Mouse (Mus musculus): ENCODE results near the gene Thbs3. TPM values are rescaled to one million over a fixed set of nuclear protein-coding genes. Genes with fewer than 3 reads are reported as not detected.

Gene Thbs3
- polyA plus RNA-seq, 1 experiment = not detected

- Histone ChIP-seq H3K27ac (ENCODE audit: insufficient read depth, low read depth, low read length) (no peak overlapping the region), H3K4me1 (ENCODE audit: control insufficient read depth, insufficient read depth, low read length) (peaks cover 25% of the 10 kb centered on the region), H3K4me3 (ENCODE audit: insufficient read depth, low read depth, low read length) (no peak overlapping the region)
- 62% methylated on average over 8 of the region's 8 CpGs for WGBS
- TF ChIP-seq POLR2A (IDR thresholded peaks at IDR 0.05; ENCODE audit: insufficient read depth, low read depth, low read length) (no peak), CTCF (IDR thresholded peaks at IDR 0.05; ENCODE audit: insufficient read depth, low read depth, low read length) (no peak)
Observed at GRCm38 (mm10) chr3:89219546-89219945, 4.6 kb downstream of the Thbs3 start.

- Histone ChIP-seq H3K4me3 (ENCODE audit: insufficient read depth, low read depth, low read length) (no peak overlapping the region), H3K4me1 (ENCODE audit: control insufficient read depth, insufficient read depth, low read length) (peaks cover 32% of the 10 kb centered on the region), H3K27ac (ENCODE audit: insufficient read depth, low read depth, low read length) (no peak overlapping the region)
- no peak for TF ChIP-seq CTCF (IDR thresholded peaks at IDR 0.05; ENCODE audit: insufficient read depth, low read depth, low read length)
- TF ChIP-seq POLR2A (IDR thresholded peaks at IDR 0.05; ENCODE audit: insufficient read depth, low read depth, low read length) = no peak
- 70% methylated on average over 5 of the region's 5 CpGs for WGBS
Observed at GRCm38 (mm10) chr3:89221167-89221566, 6.2 kb downstream of the Thbs3 start.

- Histone ChIP-seq H3K4me1 (ENCODE audit: control insufficient read depth, insufficient read depth, low read length) (peaks cover 52% of the 10 kb centered on the region), H3K27ac (ENCODE audit: insufficient read depth, low read depth, low read length) (peak overlapping the region; percentile 92), H3K4me3 (ENCODE audit: insufficient read depth, low read depth, low read length) (peak overlapping the region; percentile 45)
- WGBS = 44% methylated on average over 11 of the region's 11 CpGs
- TF ChIP-seq CTCF (IDR thresholded peaks at IDR 0.05; ENCODE audit: insufficient read depth, low read depth, low read length) (no peak), POLR2A (IDR thresholded peaks at IDR 0.05; ENCODE audit: insufficient read depth, low read depth, low read length) (no peak)
Observed at GRCm38 (mm10) chr3:89224796-89225195, 9.8 kb downstream of the Thbs3 start.

- peak overlapping the region; percentile 92 for H3K27ac ChIP-seq (ENCODE audit: insufficient read depth, low read depth, low read length)
- TF ChIP-seq CTCF (IDR thresholded peaks at IDR 0.05; ENCODE audit: insufficient read depth, low read depth, low read length) (no peak), POLR2A (IDR thresholded peaks at IDR 0.05; ENCODE audit: insufficient read depth, low read depth, low read length) (no peak)
- peak overlapping the region; percentile 45 for H3K4me3 ChIP-seq (ENCODE audit: insufficient read depth, low read depth, low read length)
- H3K4me1 ChIP-seq (ENCODE audit: control insufficient read depth, insufficient read depth, low read length) = peaks cover 52% of the 10 kb centered on the region
- WGBS = 34% methylated on average over 12 of the region's 12 CpGs
Observed at GRCm38 (mm10) chr3:89225321-89225815, 10.4 kb downstream of the Thbs3 start.

GRCm38 (mm10) chr3:89225918-89226317 lies 10.9 kb downstream of the Thbs3 start:
- TF ChIP-seq POLR2A (IDR thresholded peaks at IDR 0.05; ENCODE audit: insufficient read depth, low read depth, low read length) = 0 out of 2 replicates have a peak, but pooled peaks have one; percentile 28
- no peak for TF ChIP-seq CTCF (IDR thresholded peaks at IDR 0.05; ENCODE audit: insufficient read depth, low read depth, low read length)
- H3K4me1 ChIP-seq (ENCODE audit: control insufficient read depth, insufficient read depth, low read length) = peaks cover 52% of the 10 kb centered on the region
- H3K27ac ChIP-seq (ENCODE audit: insufficient read depth, low read depth, low read length) = peak overlapping the region; percentile 92
- H3K4me3 ChIP-seq (ENCODE audit: insufficient read depth, low read depth, low read length) = peak overlapping the region; percentile 45
- WGBS = 21% methylated on average over 4 of the region's 4 CpGs

- TF ChIP-seq CTCF (IDR thresholded peaks at IDR 0.05; ENCODE audit: insufficient read depth, low read depth, low read length) (no peak), POLR2A (IDR thresholded peaks at IDR 0.05; ENCODE audit: insufficient read depth, low read depth, low read length) (no peak)
- Histone ChIP-seq H3K4me1 (ENCODE audit: control insufficient read depth, insufficient read depth, low read length) (peaks cover 52% of the 10 kb centered on the region), H3K27ac (ENCODE audit: insufficient read depth, low read depth, low read length) (peak overlapping the region; percentile 92), H3K4me3 (ENCODE audit: insufficient read depth, low read depth, low read length) (peak overlapping the region; percentile 45)
- WGBS = 12% methylated on average over 11 of the region's 11 CpGs
Observed at GRCm38 (mm10) chr3:89226361-89226760, 11.4 kb downstream of the Thbs3 start.

- Histone ChIP-seq H3K4me1 (ENCODE audit: control insufficient read depth, insufficient read depth, low read length) (peaks cover 52% of the 10 kb centered on the region), H3K27ac (ENCODE audit: insufficient read depth, low read depth, low read length) (peak within 1 kb of the TSS; percentile 92)
- WGBS = 4% methylated on average over 21 of the region's 21 CpGs
Observed at GRCm38 (mm10) chr3:89226900-89227299, 11.9 kb downstream of the Thbs3 start, which contains the start of gene Mtx1. TSS of gene Mtx1 (minus strand) at chr3:89227088.

GRCm38 (mm10) chr3:89227307-89228179 lies 12.6 kb downstream of the Thbs3 start:
- whole genome bisulfite sequencing = 3% methylated on average over 41 of the region's 41 CpGs
- Histone ChIP-seq H3K27ac (ENCODE audit: insufficient read depth, low read depth, low read length) (peak overlapping the region; percentile 43), H3K4me3 (ENCODE audit: insufficient read depth, low read depth, low read length) (peak overlapping the region; percentile 45), H3K4me1 (ENCODE audit: control insufficient read depth, insufficient read depth, low read length) (peaks cover 52% of the 10 kb centered on the region)
- 0 out of 2 replicates have a peak, but pooled peaks have one; percentile 32 for TF ChIP-seq POLR2A (IDR thresholded peaks at IDR 0.05; ENCODE audit: insufficient read depth, low read depth, low read length)
- no peak for TF ChIP-seq CTCF (IDR thresholded peaks at IDR 0.05; ENCODE audit: insufficient read depth, low read depth, low read length)

More at GRCm38 (mm10) chr3:89226900-89227299, 11.9 kb downstream of the Thbs3 start, which contains the start of gene Mtx1:
- H3K4me3 ChIP-seq (ENCODE audit: insufficient read depth, low read depth, low read length) = peak within 1 kb of the TSS; percentile 45
- TF ChIP-seq POLR2A (IDR thresholded peaks at IDR 0.05; ENCODE audit: insufficient read depth, low read depth, low read length) (no peak), CTCF (IDR thresholded peaks at IDR 0.05; ENCODE audit: insufficient read depth, low read depth, low read length) (no peak)

GRCm38 (mm10) chr3:89228180-89228549 lies 13.2 kb downstream of the Thbs3 start:
- TF ChIP-seq CTCF (IDR thresholded peaks at IDR 0.05; ENCODE audit: insufficient read depth, low read depth, low read length) = peak; percentile 97
- no peak for TF ChIP-seq POLR2A (IDR thresholded peaks at IDR 0.05; ENCODE audit: insufficient read depth, low read depth, low read length)
- 0% methylated on average over 20 of the region's 20 CpGs for WGBS
- H3K27ac ChIP-seq (ENCODE audit: insufficient read depth, low read depth, low read length) = peak overlapping the region; percentile 43
- peaks cover 48% of the 10 kb centered on the region for H3K4me1 ChIP-seq (ENCODE audit: control insufficient read depth, insufficient read depth, low read length)
- H3K4me3 ChIP-seq (ENCODE audit: insufficient read depth, low read depth, low read length) = peak overlapping the region; percentile 45
